Mouse (Mus musculus): ENCODE results near the gene N4bp2. TPM values are rescaled to one million over a fixed set of nuclear protein-coding genes. Genes with fewer than 3 reads are reported as not detected.

Gene N4bp2
- polyA plus RNA-seq (2017; shearing (Covaris generic)), result 10.7 TPM

GRCm38 (mm10) chr5:65763088-65763915 is at the start of gene N4bp2:
TSS of gene N4bp2 (plus strand) at chr5:65763521.

DNA sequence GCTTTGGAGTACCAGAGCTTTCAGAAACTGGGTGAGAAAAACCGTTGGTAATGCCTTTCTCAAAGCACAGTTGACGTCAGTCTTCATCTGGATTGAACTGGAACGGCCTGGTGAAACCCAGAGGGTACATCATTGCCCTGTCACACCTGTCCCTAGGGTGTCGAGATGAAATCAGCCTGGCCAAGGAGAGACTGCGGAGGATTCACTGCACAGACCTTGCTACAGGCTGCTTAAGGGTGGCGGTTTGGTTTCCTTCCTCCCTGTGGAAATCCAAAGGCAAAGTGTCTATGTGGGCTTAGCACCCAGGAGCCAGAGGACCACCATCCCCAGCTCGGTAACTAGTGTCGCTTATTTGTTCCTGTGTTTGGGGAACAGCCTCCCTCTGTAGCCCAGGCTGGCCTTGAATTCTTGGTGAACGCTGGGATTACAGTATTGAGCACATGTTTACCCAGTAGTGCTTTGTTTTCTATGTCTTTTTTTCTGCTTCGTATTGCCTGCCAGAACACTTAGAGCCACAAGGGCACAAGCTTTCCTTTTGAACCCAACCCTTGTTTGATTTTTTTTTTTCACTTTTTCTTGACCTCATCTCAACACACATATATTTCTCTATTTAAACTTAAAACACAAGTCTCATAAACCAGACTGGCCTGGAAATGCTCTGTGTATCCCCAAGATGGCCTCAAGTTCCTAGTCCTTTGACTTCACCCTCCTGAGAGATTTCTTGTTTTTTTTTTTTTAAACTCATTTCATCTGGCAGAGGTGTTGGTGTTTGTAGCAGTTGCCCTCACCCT is 98.0 kb downstream of the N4bp2 start, which contains the start of gene Rhoh:
Rhoh (plus strand) TSS at position 60 of the 791 bp plus-strand sequence.

Other genes starting within 250 kb of the N4bp2 start
- 178 TPM for gene Smim14, start 226.3 kb upstream of the N4bp2 start, polyA plus RNA-seq (2017; shearing (Covaris generic))
- 126 TPM for gene Ube2k, start 226.3 kb upstream of the N4bp2 start, polyA plus RNA-seq (2017; shearing (Covaris generic))
- gene Pds5a, start 65.2 kb upstream of the N4bp2 start, polyA plus RNA-seq (2017; shearing (Covaris generic)), result 37.6 TPM
- gene Rhoh, start 97.7 kb downstream of the N4bp2 start, polyA plus RNA-seq (2017; shearing (Covaris generic)), result 491 TPM
- gene Chrna9, start 171.4 kb downstream of the N4bp2 start, polyA plus RNA-seq (2017; shearing (Covaris generic)), result 0.31 TPM
- gene 9130230L23Rik, start 240.8 kb downstream of the N4bp2 start, polyA plus RNA-seq (2017; shearing (Covaris generic)), result 0.39 TPM

Measured in activated CD4-positive, CD25-positive, alpha-beta regulatory T cell, adult 9 weeks (primary cell).